Mouse (Mus musculus) neural tube, embryonic 11.5 days (tissue): ENCODE measurements at regions not wholly inside any gene's neighbourhood (a gene's known extent, or its start where the extent isn't known, plus 50 kb on each side); places are given as distances from the start of the nearest gene placed in this dataset.

Experiments used
- ATAC-seq: fragments of 200-750 bp; cut with Nextera tagmentation; 2 replicates; pipeline ENCODE4 v1.8.0; 2017; ENCODE audit warnings: moderate number of reproducible peaks, mild to moderate bottlenecking, moderate TSS enrichment, moderate library complexity; ENCODE audit not compliant: insufficient read depth, low FRiP score, low TSS enrichment
- DNase-seq: peaks from one replicate; pipeline ENCODE4 v3.0.0-alpha.2; 2015; ENCODE audit warnings: low spot score
- H3K27ac ChIP-seq: fragments of 300-500 bp; sonication (generic); 2 replicates; pipeline ENCODE4 v1.5.1; 2014; ENCODE audit warnings: low read depth, mild to moderate bottlenecking, low read length
- H3K27me3 ChIP-seq: fragments of 300-500 bp; sonication (generic); 2 replicates; pipeline ENCODE4 v1.6.1; 2014; ENCODE audit warnings: mild to moderate bottlenecking, low read length, mixed read lengths; ENCODE audit not compliant: control insufficient read depth, insufficient read depth
- H3K36me3 ChIP-seq: fragments of 300-500 bp; sonication (generic); 2 replicates; pipeline ENCODE4 v1.6.1; 2014; ENCODE audit warnings: mild to moderate bottlenecking, low read length, moderate library complexity, mixed read lengths; ENCODE audit not compliant: control insufficient read depth, insufficient read depth
- H3K4me1 ChIP-seq: fragments of 300-500 bp; sonication (generic); 2 replicates; pipeline ENCODE4 v1.6.1; 2014; ENCODE audit warnings: low read length, mixed read lengths; ENCODE audit not compliant: control insufficient read depth, insufficient read depth
- H3K4me2 ChIP-seq: fragments of 300-500 bp; sonication (generic); 2 replicates; pipeline ENCODE4 v1.6.1; 2014; ENCODE audit warnings: low read depth, mild to moderate bottlenecking, moderate library complexity
- H3K4me3 ChIP-seq: fragments of 300-500 bp; sonication (generic); 2 replicates; pipeline ENCODE4 v1.5.1; 2014; ENCODE audit warnings: low read depth, low read length
- H3K9ac ChIP-seq: fragments of 300-500 bp; sonication (generic); 2 replicates; pipeline ENCODE4 v1.6.1; 2014; ENCODE audit warnings: mild to moderate bottlenecking, low read length
- H3K9me3 ChIP-seq: fragments of 300-500 bp; sonication (generic); 2 replicates; pipeline ENCODE4 v1.6.1; 2016; ENCODE audit warnings: low read length; ENCODE audit not compliant: control insufficient read depth
- WGBS: fragments of 180-500 bp; shearing (Covaris S2); extraction: QIAGEN DNeasy Blood & Tissue Kit; methylation state at CpG from one replicate; pipeline ENCODE4 v1.1.7; 2014; 5-methylcytosine and 5-hydroxymethylcytosine counted together

- Histone ChIP-seq H3K36me3 (no peaks in the 10 kb centered on the region), H3K9me3 (no peaks in the 10 kb centered on the region), H3K4me2 (no peak overlapping the region), H3K27me3 (no peaks in the 10 kb centered on the region), H3K9ac (no peak overlapping the region), H3K4me3 (no peak overlapping the region), H3K27ac (no peak overlapping the region), H3K4me1 (no peaks in the 10 kb centered on the region)
- WGBS, result 96% methylated on average over 5 of the region's 5 CpGs
- ATAC-seq (no peak), DNase-seq (no peak)
Measured at GRCm38 (mm10) chr15:50513036-50513435, 3371.7 kb upstream of the Gm7489 start.

GRCm38 (mm10) chr15:50524841-50525240 lies 3359.9 kb upstream of the Gm7489 start:
- Histone ChIP-seq H3K4me1 (no peaks in the 10 kb centered on the region), H3K36me3 (no peaks in the 10 kb centered on the region), H3K4me3 (no peak overlapping the region), H3K4me2 (no peak overlapping the region), H3K27me3 (no peaks in the 10 kb centered on the region), H3K27ac (no peak overlapping the region), H3K9ac (no peak overlapping the region), H3K9me3 (no peaks in the 10 kb centered on the region)
- no peak for ATAC-seq
- 71% methylated on average over 2 of the region's 2 CpGs for WGBS
- no peak for DNase-seq

- Histone ChIP-seq H3K27me3 (no peaks in the 10 kb centered on the region), H3K9me3 (no peaks in the 10 kb centered on the region), H3K4me2 (no peak overlapping the region), H3K36me3 (no peaks in the 10 kb centered on the region), H3K4me1 (no peaks in the 10 kb centered on the region), H3K4me3 (no peak overlapping the region), H3K9ac (no peak overlapping the region), H3K27ac (no peak overlapping the region)
- ATAC-seq (no peak), DNase-seq (no peak)
- WGBS, result 96% methylated on average over 1 of the region's 1 CpGs
Measured at GRCm38 (mm10) chr15:50534490-50534889, 3350.2 kb upstream of the Gm7489 start.

- no peaks in the 10 kb centered on the region for H3K4me1 ChIP-seq
Measured at GRCm38 (mm10) chr15:50563611-50564010, 3321.1 kb upstream of the Gm7489 start.

GRCm38 (mm10) chr15:50580811-50581210 lies 3303.9 kb upstream of the Gm7489 start:
- DNase-seq, result no peak
- WGBS, result 95% methylated on average over 5 of the region's 5 CpGs

More at GRCm38 (mm10) chr15:50563611-50564010, 3321.1 kb upstream of the Gm7489 start:
- no peak overlapping the region for H3K4me2 ChIP-seq
- 89% methylated on average over 3 of the region's 3 CpGs for WGBS
- H3K4me3 ChIP-seq, result no peak overlapping the region
- no peak for DNase-seq
- no peak for ATAC-seq
- no peaks in the 10 kb centered on the region for H3K36me3 ChIP-seq
- H3K27ac ChIP-seq, result no peak overlapping the region
- no peaks in the 10 kb centered on the region for H3K27me3 ChIP-seq
- no peaks in the 10 kb centered on the region for H3K9me3 ChIP-seq
- no peak overlapping the region for H3K9ac ChIP-seq

GRCm38 (mm10) chr15:50583951-50584350 lies 3300.8 kb upstream of the Gm7489 start:
- no peak for ATAC-seq
- no peaks in the 10 kb centered on the region for H3K4me1 ChIP-seq
- H3K4me3 ChIP-seq, result no peak overlapping the region
- H3K27ac ChIP-seq, result no peak overlapping the region
- no peak for DNase-seq
- no peaks in the 10 kb centered on the region for H3K36me3 ChIP-seq
- no peak overlapping the region for H3K9ac ChIP-seq
- no peaks in the 10 kb centered on the region for H3K9me3 ChIP-seq
- no peak overlapping the region for H3K4me2 ChIP-seq
- no peaks in the 10 kb centered on the region for H3K27me3 ChIP-seq

More at GRCm38 (mm10) chr15:50580811-50581210, 3303.9 kb upstream of the Gm7489 start:
- H3K9me3 ChIP-seq, result no peaks in the 10 kb centered on the region
- no peaks in the 10 kb centered on the region for H3K27me3 ChIP-seq
- no peak overlapping the region for H3K4me3 ChIP-seq
- ATAC-seq, result no peak
- no peak overlapping the region for H3K27ac ChIP-seq
- no peak overlapping the region for H3K4me2 ChIP-seq
- H3K36me3 ChIP-seq, result no peaks in the 10 kb centered on the region
- H3K4me1 ChIP-seq, result no peaks in the 10 kb centered on the region
- no peak overlapping the region for H3K9ac ChIP-seq

- DNase-seq (no peak), ATAC-seq (no peak)
- no peaks in the 10 kb centered on the region for H3K9me3 ChIP-seq
- no peaks in the 10 kb centered on the region for H3K36me3 ChIP-seq
- no peak overlapping the region for H3K27ac ChIP-seq
- H3K27me3 ChIP-seq, result no peaks in the 10 kb centered on the region
- WGBS, result 82% methylated on average over 6 of the region's 6 CpGs
- H3K9ac ChIP-seq, result no peak overlapping the region
- H3K4me2 ChIP-seq, result no peak overlapping the region
- H3K4me3 ChIP-seq, result no peak overlapping the region
- no peaks in the 10 kb centered on the region for H3K4me1 ChIP-seq
Measured at GRCm38 (mm10) chr15:50585496-50585895, 3299.2 kb upstream of the Gm7489 start.
